Mouse (Mus musculus): ENCODE data around the gene Ankrd35. TPM values are rescaled to one million over a fixed set of nuclear protein-coding genes. Genes with fewer than 3 reads are reported as not detected.
A peak's percentile ranks its signal among the peaks of the same experiment; 100 is the strongest.

Gene Ankrd35
- polyA plus RNA-seq, 1 experiment: 0.97 TPM

DNA sequence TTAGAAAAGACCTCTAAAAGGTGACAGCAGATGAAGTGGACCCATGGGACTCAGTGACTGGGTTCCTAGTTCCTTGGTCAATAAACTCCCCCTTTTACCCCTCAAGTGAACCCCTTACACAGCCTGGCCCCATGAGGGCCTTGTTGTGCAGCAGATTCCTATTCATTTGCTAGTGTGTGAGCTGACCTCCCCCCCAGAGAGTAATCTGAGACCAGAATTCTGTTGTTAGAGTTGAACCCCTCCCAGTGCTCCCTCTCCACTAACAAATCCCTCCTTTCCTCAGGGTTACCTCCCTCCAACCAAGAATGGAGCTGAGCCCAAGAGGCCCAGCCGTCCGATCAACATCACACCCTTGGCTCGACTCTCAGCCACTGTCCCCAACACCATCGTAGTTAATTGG lies 31.1 kb downstream of the Ankrd35 start:
- H3K36me3 ChIP-seq (ENCODE audit: control insufficient read depth, insufficient read depth, low read length): peaks cover 18% of the 10 kb centered on the region
- H3K4me3 ChIP-seq (ENCODE audit: extremely low read depth, insufficient read depth, insufficient read length): no peak overlapping the region
- no peak for DNase-seq (ENCODE audit: low read depth in 1 of 2, low spot score in 2 of 2)
- 96% methylated on average over 4 of the region's 4 CpGs for WGBS
- H3K27ac ChIP-seq (ENCODE audit: insufficient read depth, low read length): no peak overlapping the region
- H3K27me3 ChIP-seq (ENCODE audit: control insufficient read depth, insufficient read depth, low read length): no peaks in the 10 kb centered on the region
- TF ChIP-seq POLR2A (IDR thresholded peaks at IDR 0.05; ENCODE audit: low read depth, low read length) (no peak), CTCF (IDR thresholded peaks at IDR 0.05; ENCODE audit: extremely low read depth, insufficient read depth, insufficient read length, insufficient replicate concordance) (no peak)
- peaks cover 3% of the 10 kb centered on the region; the same call in 1 of the 2 replicates for H3K4me1 ChIP-seq (ENCODE audit: control insufficient read depth, insufficient read depth, insufficient read length)

DNA sequence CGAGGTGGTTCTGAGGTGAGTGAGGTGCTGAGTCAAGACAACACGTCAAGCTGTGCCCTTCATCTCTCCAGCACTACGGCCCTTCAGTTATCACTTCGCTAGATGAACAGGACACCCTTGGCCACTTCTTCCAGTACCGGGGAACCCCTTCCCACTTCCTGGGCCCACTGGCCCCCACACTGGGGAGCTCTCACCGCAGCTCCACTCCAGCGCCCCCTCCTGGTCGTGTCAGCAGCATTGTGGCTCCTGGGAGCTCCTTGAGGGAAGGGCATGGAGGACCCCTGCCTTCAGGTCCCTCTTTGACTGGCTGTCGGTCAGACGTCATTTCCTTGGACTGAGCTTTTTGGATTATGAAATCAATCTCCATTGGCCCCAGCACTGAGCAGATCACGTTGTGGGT lies 34.8 kb downstream of the Ankrd35 start:
- no peak for TF ChIP-seq POLR2A (IDR thresholded peaks at IDR 0.05; ENCODE audit: low read depth, low read length)
- TF ChIP-seq CTCF (IDR thresholded peaks at IDR 0.05; ENCODE audit: extremely low read depth, insufficient read depth, insufficient read length, insufficient replicate concordance): peak; percentile 15; the same call in 1 of the 2 replicates
- WGBS: 75% methylated on average over 11 of the region's 11 CpGs
- 0 out of 2 replicates have a peak, but pooled peaks cover 2% of the 10 kb centered on the region for H3K27me3 ChIP-seq (ENCODE audit: control insufficient read depth, insufficient read depth, low read length)
- no peak overlapping the region for H3K4me3 ChIP-seq (ENCODE audit: extremely low read depth, insufficient read depth, insufficient read length)
- peak in 1 of 2 experiments; percentile 28 for DNase-seq (ENCODE audit: low read depth in 1 of 2, low spot score in 2 of 2)
- no peak overlapping the region for H3K27ac ChIP-seq (ENCODE audit: insufficient read depth, low read length)
- H3K36me3 ChIP-seq (ENCODE audit: control insufficient read depth, insufficient read depth, low read length): peaks cover 18% of the 10 kb centered on the region
- H3K4me1 ChIP-seq (ENCODE audit: control insufficient read depth, insufficient read depth, insufficient read length): peaks cover 6% of the 10 kb centered on the region

DNA sequence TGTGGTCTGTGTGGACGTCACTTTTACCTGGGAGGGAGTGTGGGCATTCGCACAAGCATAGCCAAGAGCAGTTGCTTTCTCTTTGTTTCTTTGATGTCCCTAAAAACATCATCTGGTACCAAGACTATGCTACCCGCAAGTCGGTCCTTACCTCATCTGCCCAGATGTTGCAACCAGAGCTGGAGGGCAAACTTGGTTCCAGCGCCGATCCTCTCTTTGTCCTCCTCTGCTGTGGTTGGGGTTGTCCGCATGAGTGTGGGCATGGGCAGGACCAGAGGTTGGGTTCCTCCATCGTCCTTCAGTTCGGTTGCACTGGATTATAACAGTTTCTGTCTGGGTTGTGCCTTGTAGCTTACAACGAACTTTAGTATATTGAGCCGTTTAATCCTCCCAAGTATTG lies 36.3 kb downstream of the Ankrd35 start:
- Histone ChIP-seq H3K27ac (ENCODE audit: insufficient read depth, low read length) (no peak overlapping the region), H3K27me3 (ENCODE audit: control insufficient read depth, insufficient read depth, low read length) (0 out of 2 replicates have a peak, but pooled peaks cover 2% of the 10 kb centered on the region), H3K4me3 (ENCODE audit: extremely low read depth, insufficient read depth, insufficient read length) (no peak overlapping the region), H3K36me3 (ENCODE audit: control insufficient read depth, insufficient read depth, low read length) (peaks cover 22% of the 10 kb centered on the region), H3K4me1 (ENCODE audit: control insufficient read depth, insufficient read depth, insufficient read length) (peaks cover 6% of the 10 kb centered on the region)
- no peak for DNase-seq (ENCODE audit: low read depth in 1 of 2, low spot score in 2 of 2)
- 90% methylated on average over 11 of the region's 11 CpGs for WGBS
- TF ChIP-seq CTCF (IDR thresholded peaks at IDR 0.05; ENCODE audit: extremely low read depth, insufficient read depth, insufficient read length, insufficient replicate concordance) (no peak), POLR2A (IDR thresholded peaks at IDR 0.05; ENCODE audit: low read depth, low read length) (no peak)

- Histone ChIP-seq H3K4me1 (ENCODE audit: control insufficient read depth, insufficient read depth, insufficient read length) (peaks cover 6% of the 10 kb centered on the region), H3K27me3 (ENCODE audit: control insufficient read depth, insufficient read depth, low read length) (0 out of 2 replicates have a peak, but pooled peaks cover 2% of the 10 kb centered on the region), H3K27ac (ENCODE audit: insufficient read depth, low read length) (no peak overlapping the region), H3K4me3 (ENCODE audit: extremely low read depth, insufficient read depth, insufficient read length) (no peak overlapping the region), H3K36me3 (ENCODE audit: control insufficient read depth, insufficient read depth, low read length) (peaks cover 25% of the 10 kb centered on the region)
- DNase-seq (ENCODE audit: low read depth in 1 of 2, low spot score in 2 of 2): no peak
- 82% methylated on average over 7 of the region's 7 CpGs for WGBS
- TF ChIP-seq POLR2A (IDR thresholded peaks at IDR 0.05; ENCODE audit: low read depth, low read length): no peak
- no peak for TF ChIP-seq CTCF (IDR thresholded peaks at IDR 0.05; ENCODE audit: extremely low read depth, insufficient read depth, insufficient read length, insufficient replicate concordance)
These were observed 37.1 kb downstream of the Ankrd35 start for GRCm38 (mm10) chr3:96706984-96707383.

DNA sequence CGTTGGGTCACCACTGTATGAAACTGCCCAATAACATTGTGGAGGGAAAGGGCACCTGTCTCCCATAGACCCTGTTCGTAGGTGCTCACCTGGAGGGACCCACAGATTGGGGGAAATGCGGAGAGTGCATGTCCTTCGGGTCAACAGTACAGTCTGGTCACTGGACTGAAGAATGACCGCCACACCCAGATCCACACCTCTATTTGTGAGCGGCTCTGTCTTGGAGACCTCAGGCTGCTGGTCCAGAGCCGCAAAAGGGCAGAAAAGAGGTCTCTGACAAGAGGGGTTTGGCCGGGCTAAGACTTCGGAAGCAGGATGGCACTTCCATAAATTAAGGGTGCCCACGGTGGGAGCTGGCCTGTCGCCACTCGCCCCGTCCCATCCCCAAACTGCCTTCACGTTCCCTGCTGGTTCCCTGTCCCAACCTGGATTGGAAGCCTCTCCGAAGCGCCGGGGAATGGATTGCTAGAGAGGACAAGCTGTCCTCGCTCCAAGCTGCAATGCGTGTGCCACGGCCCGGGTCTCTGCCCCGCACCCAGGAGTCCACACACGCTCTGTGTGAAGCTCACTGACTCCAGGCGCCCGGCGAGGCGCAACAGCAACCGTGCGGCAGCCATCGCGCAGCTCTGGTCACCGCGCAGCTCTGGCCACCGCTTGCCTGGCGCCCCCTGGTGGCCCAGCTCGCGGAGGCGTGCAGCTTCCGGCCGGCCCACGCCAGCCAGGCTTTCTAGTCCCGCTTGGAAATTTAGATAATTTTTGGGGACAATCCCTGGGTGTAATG lies 38.2 kb downstream of the Ankrd35 start, which contains the start of gene Nudt17:
Nudt17 (minus strand) TSS at position 660 of the 781 bp plus-strand sequence.
- H3K27me3 ChIP-seq (ENCODE audit: control insufficient read depth, insufficient read depth, low read length): 0 out of 2 replicates have a peak, but pooled peaks cover 2% of the 10 kb centered on the region
- 7% methylated on average over 42 of the region's 42 CpGs for WGBS
- DNase-seq (ENCODE audit: low read depth in 1 of 2, low spot score in 2 of 2): peak; percentile 17 to 69
- H3K4me1 ChIP-seq (ENCODE audit: control insufficient read depth, insufficient read depth, insufficient read length): peaks cover 6% of the 10 kb centered on the region
- H3K4me3 ChIP-seq (ENCODE audit: extremely low read depth, insufficient read depth, insufficient read length): peak within 1 kb of the TSS; percentile 49
- H3K27ac ChIP-seq (ENCODE audit: insufficient read depth, low read length): no peak within 1 kb of the TSS
- peaks cover 30% of the 10 kb centered on the region for H3K36me3 ChIP-seq (ENCODE audit: control insufficient read depth, insufficient read depth, low read length)
- peak; percentile 95 for TF ChIP-seq CTCF (IDR thresholded peaks at IDR 0.05; ENCODE audit: extremely low read depth, insufficient read depth, insufficient read length, insufficient replicate concordance)
- no peak for TF ChIP-seq POLR2A (IDR thresholded peaks at IDR 0.05; ENCODE audit: low read depth, low read length)

GRCm38 (mm10) chr3:96708684-96709064 lies 38.7 kb downstream of the Ankrd35 start:
- WGBS: 75% methylated on average over 2 of the region's 2 CpGs
- TF ChIP-seq POLR2A (IDR thresholded peaks at IDR 0.05; ENCODE audit: low read depth, low read length): no peak
- TF ChIP-seq CTCF (IDR thresholded peaks at IDR 0.05; ENCODE audit: extremely low read depth, insufficient read depth, insufficient read length, insufficient replicate concordance): no peak
- Histone ChIP-seq H3K4me3 (ENCODE audit: extremely low read depth, insufficient read depth, insufficient read length) (no peak overlapping the region), H3K36me3 (ENCODE audit: control insufficient read depth, insufficient read depth, low read length) (peaks cover 34% of the 10 kb centered on the region), H3K27me3 (ENCODE audit: control insufficient read depth, insufficient read depth, low read length) (0 out of 2 replicates have a peak, but pooled peaks cover 2% of the 10 kb centered on the region), H3K4me1 (ENCODE audit: control insufficient read depth, insufficient read depth, insufficient read length) (peaks cover 6% of the 10 kb centered on the region), H3K27ac (ENCODE audit: insufficient read depth, low read length) (no peak overlapping the region)
- DNase-seq (ENCODE audit: low read depth in 1 of 2, low spot score in 2 of 2): no peak

- TF ChIP-seq POLR2A (IDR thresholded peaks at IDR 0.05; ENCODE audit: low read depth, low read length): no peak
- TF ChIP-seq CTCF (IDR thresholded peaks at IDR 0.05; ENCODE audit: extremely low read depth, insufficient read depth, insufficient read length, insufficient replicate concordance): no peak
- no peak for DNase-seq (ENCODE audit: low read depth in 1 of 2, low spot score in 2 of 2)
- Histone ChIP-seq H3K27ac (ENCODE audit: insufficient read depth, low read length) (no peak overlapping the region), H3K27me3 (ENCODE audit: control insufficient read depth, insufficient read depth, low read length) (no peaks in the 10 kb centered on the region), H3K4me1 (ENCODE audit: control insufficient read depth, insufficient read depth, insufficient read length) (peaks cover 3% of the 10 kb centered on the region; the same call in 1 of the 2 replicates), H3K36me3 (ENCODE audit: control insufficient read depth, insufficient read depth, low read length) (peaks cover 41% of the 10 kb centered on the region), H3K4me3 (ENCODE audit: extremely low read depth, insufficient read depth, insufficient read length) (no peak overlapping the region)
- WGBS: 93% methylated on average over 5 of the region's 5 CpGs
These were observed 44.4 kb downstream of the Ankrd35 start for GRCm38 (mm10) chr3:96714286-96714685.

Data from spleen, adult 2 months (tissue).